Mouse (Mus musculus) forelimb bud, embryonic 11.5 days (tissue): ENCODE results near the gene Wdr6.

ENCODE experiments used
- DNase-seq: peaks from one replicate; pipeline ENCODE4 v3.0.0-alpha.2; 2012; ENCODE audit warnings: low read depth, low spot score

Gene Wdr6

GRCm38 (mm10) chr9:108523341-108523740 lies 55.2 kb downstream of the Wdr6 start:
- no peak for DNase-seq
